Mouse (Mus musculus) limb, embryonic 10.5 days (tissue): Measurements from ENCODE around the gene Rae1. TPM values are rescaled to one million over a fixed set of nuclear protein-coding genes. Genes with fewer than 3 reads are reported as not detected.

Experiments used
- DNase-seq: peaks from one replicate; pipeline ENCODE4 v3.0.0-alpha.2; 2017; ENCODE audit warnings: low spot score
- H3K27ac ChIP-seq: fragments of 300-500 bp; sonication (generic); 2 replicates; pipeline ENCODE4 v1.5.1; 2016; ENCODE audit warnings: mild to moderate bottlenecking
- H3K27me3 ChIP-seq: fragments of 300-500 bp; sonication (generic); 2 replicates; pipeline ENCODE4 v1.6.1; 2016; ENCODE audit warnings: low read depth, mild to moderate bottlenecking; ENCODE audit not compliant: poor library complexity, severe bottlenecking
- H3K36me3 ChIP-seq: fragments of 300-500 bp; sonication (generic); 2 replicates; pipeline ENCODE4 v1.6.1; 2016; ENCODE audit warnings: mild to moderate bottlenecking, moderate library complexity
- H3K4me1 ChIP-seq: fragments of 300-500 bp; sonication (generic); 2 replicates; pipeline ENCODE4 v1.6.1; 2016
- H3K4me3 ChIP-seq: fragments of 300-500 bp; sonication (generic); 2 replicates; pipeline ENCODE4 v1.5.1; 2016; ENCODE audit warnings: mild to moderate bottlenecking, moderate library complexity
- H3K9me3 ChIP-seq: fragments of 300-500 bp; sonication (generic); replicated peaks from 2 replicates; pipeline ENCODE4 v1.6.1; 2016; ENCODE audit warnings: mild to moderate bottlenecking
- WGBS: fragments of 180-500 bp; shearing (Covaris S2); methylation state at CpG from one replicate; pipeline ENCODE4 v1.1.7; 2016; 5-methylcytosine and 5-hydroxymethylcytosine counted together
- polyA plus RNA-seq: library from polyadenylated mRNA; unstranded; fragments of >200 nt; fragmentation: Nextera tagmentation; extraction: Ambion mirVana; gene quantifications from 2 replicates; pipeline ENCODE4 v1.2.1, GENCODE M21; 2016

Gene Rae1
- polyA plus RNA-seq, 1 experiment from 2014 or later, result 179 TPM

DNA sequence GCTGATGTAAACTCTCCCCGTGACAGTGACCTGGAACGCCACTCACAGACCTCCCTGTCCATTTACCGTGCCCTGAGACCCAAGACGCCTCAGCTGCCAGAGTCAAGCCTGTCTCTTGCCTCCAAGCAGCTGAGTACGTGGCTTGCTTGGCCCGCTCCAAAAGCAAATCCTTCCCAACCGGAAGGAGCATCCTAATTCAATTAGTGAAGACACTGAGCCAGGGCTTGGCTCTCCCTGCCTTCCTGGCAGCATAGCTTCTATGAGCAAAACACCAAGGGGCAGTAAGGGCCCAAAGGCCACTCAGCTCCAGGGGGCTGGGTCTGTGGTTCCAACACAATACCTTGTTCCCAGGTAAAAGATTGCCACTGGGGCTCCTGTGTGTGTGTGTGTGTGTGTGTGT is 25.2 kb upstream of the Rae1 start:
- Histone ChIP-seq H3K27me3 (peaks cover 7% of the 10 kb centered on the region; the same call in 1 of the 2 replicates), H3K9me3 (no peaks in the 10 kb centered on the region), H3K4me3 (no peak overlapping the region), H3K4me1 (peaks cover 40% of the 10 kb centered on the region), H3K27ac (peak overlapping the region; percentile 43), H3K36me3 (no peaks in the 10 kb centered on the region)
- WGBS, result 46% methylated on average over 7 of the region's 7 CpGs
- DNase-seq, result no peak

GRCm38 (mm10) chr2:172975159-172975558 is 24.8 kb upstream of the Rae1 start:
- Histone ChIP-seq H3K27me3 (peaks cover 7% of the 10 kb centered on the region; the same call in 1 of the 2 replicates), H3K36me3 (no peaks in the 10 kb centered on the region), H3K4me3 (no peak overlapping the region), H3K4me1 (peaks cover 40% of the 10 kb centered on the region), H3K9me3 (no peaks in the 10 kb centered on the region), H3K27ac (peak overlapping the region; percentile 43; the same call in 1 of the 2 replicates)
- DNase-seq, result no peak
- WGBS, result 78% methylated on average over 6 of the region's 6 CpGs

- Histone ChIP-seq H3K27me3 (peaks cover 7% of the 10 kb centered on the region; the same call in 1 of the 2 replicates), H3K36me3 (no peaks in the 10 kb centered on the region), H3K9me3 (no peaks in the 10 kb centered on the region), H3K4me1 (peaks cover 40% of the 10 kb centered on the region), H3K27ac (peak overlapping the region; percentile 80), H3K4me3 (peak overlapping the region; percentile 36)
- DNase-seq, result no peak
- 28% methylated on average over 7 of the region's 7 CpGs for WGBS
These were observed 23.2 kb upstream of the Rae1 start for GRCm38 (mm10) chr2:172976661-172977238.

DNA sequence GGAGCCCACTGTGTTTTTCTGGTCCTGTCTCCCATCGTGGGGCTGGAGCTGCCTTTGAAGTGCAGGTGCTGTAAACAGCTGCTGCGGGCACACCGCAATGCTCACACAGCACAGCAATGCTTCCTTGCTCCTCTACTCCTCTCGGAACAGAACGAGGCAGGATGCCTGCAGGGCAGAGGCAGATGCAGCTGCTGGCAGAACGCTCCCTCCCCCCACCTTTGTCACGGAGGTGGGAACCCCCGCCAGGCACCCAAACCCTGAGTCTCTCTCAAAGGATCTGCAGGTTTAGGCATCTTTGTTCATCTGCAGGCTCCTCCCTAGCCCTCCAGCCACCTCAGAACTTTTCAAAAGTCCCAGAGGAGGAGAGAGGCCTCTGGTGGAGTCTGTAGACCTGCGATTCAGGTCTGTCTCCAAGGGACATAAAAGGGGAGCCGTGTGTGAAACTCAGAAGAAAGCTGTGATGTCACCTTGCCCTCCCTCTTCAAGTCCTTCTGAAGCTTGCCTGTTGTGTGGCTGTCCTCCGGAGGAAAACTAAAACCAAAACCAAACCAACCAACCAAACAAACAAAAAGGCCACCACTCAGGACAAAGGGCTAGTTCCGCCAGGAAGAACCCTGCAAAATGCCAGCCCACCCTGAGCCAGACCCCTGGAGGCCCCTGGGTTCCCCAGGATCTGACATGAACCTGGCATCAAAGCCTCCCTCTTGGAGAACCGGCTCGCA is 22.3 kb upstream of the Rae1 start, which contains the start of gene Spo11:
Gene Spo11 (plus strand): TSS at position 292 of the 722 bp plus-strand sequence.
- DNase-seq, result peak; percentile 66
- Histone ChIP-seq H3K9me3 (no peaks in the 10 kb centered on the region), H3K27ac (peak within 1 kb of the TSS; percentile 80), H3K36me3 (no peaks in the 10 kb centered on the region), H3K27me3 (peaks cover 7% of the 10 kb centered on the region; the same call in 1 of the 2 replicates), H3K4me1 (peaks cover 40% of the 10 kb centered on the region), H3K4me3 (peak within 1 kb of the TSS; percentile 36)
- WGBS, result 14% methylated on average over 14 of the region's 14 CpGs

DNA sequence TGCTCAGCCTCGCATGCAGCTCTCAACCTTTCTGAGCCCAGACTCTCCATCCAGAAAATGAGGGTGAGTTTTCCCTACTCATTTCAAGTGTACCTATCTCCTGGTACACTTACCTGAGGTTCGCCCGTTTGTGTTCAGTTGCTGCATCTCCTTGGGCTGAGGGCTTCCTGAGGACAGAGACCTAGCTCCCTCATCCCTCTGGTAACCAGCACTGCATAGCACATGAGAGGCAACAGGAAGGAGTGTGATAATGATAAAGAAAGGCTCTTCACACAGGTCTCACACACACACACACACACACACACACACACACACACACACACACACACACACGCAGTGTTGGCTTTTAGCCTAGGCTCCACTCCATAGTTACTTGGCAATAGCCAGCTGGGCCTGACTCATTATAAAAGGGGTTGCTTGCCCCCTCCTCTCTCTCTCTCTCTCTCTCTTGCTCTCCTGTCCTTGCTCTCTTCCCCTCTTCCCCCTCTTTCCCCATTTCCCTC is 21.7 kb upstream of the Rae1 start:
- Histone ChIP-seq H3K9me3 (no peaks in the 10 kb centered on the region), H3K4me3 (no peak overlapping the region), H3K36me3 (no peaks in the 10 kb centered on the region), H3K27me3 (peaks cover 7% of the 10 kb centered on the region; the same call in 1 of the 2 replicates), H3K27ac (0 out of 2 replicates have a peak overlapping the region, but pooled peaks have one; percentile 80), H3K4me1 (peaks cover 40% of the 10 kb centered on the region)
- DNase-seq, result no peak
- WGBS, result 59% methylated on average over 4 of the region's 4 CpGs

GRCm38 (mm10) chr2:172979666-172980345 is 20.1 kb upstream of the Rae1 start:
- DNase-seq, result no peak

DNA sequence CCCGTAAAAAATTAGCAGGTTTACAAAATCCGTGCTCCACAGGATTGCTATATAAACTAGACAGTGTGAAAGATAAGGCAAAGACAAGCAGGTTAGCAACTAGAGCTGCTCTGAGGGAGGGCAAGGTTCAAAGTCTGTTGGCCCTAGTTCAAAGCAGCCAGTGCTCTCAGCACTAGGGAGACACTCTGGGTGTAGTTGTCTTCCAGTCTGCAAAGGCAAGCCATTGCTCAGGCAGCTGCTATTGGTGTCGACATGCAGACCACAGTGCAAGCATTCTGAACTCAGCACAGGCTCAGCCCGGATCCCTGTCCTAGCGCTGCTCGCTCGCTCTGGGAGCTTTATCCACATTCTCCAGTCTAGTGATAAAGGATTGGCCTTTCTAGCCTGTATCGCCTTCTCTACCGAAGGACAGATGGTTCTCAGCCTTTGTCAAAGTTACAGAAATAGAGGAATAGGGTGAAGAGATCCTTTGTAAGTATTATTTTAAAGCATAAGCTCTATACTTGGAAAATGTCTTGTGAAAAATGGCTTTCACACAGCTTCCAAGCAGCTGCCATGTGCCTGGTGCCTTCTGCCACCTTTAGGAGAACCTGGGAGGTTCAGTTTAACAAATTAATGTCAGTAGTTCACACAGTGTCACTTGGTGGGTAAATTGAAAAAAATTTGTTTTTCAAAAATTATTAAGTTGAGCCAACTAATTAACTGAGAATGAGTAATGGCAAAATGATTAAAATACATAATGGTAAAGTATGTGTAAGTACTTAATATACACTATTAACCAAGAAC is 16.9 kb upstream of the Rae1 start:
- H3K27ac ChIP-seq, result no peak overlapping the region
- H3K36me3 ChIP-seq, result no peaks in the 10 kb centered on the region
- no peak for DNase-seq
- peaks cover 12% of the 10 kb centered on the region; the same call in 1 of the 2 replicates for H3K4me1 ChIP-seq
- peaks cover 21% of the 10 kb centered on the region; the same call in 1 of the 2 replicates for H3K27me3 ChIP-seq
- H3K9me3 ChIP-seq, result no peaks in the 10 kb centered on the region
- 78% methylated on average over 9 of the region's 9 CpGs for WGBS
- H3K4me3 ChIP-seq, result no peak overlapping the region

More at GRCm38 (mm10) chr2:172979666-172980345, 20.1 kb upstream of the Rae1 start:
- Histone ChIP-seq H3K4me1 (peaks cover 31% of the 10 kb centered on the region), H3K27ac (no peak overlapping the region), H3K27me3 (peaks cover 7% of the 10 kb centered on the region; the same call in 1 of the 2 replicates), H3K9me3 (no peaks in the 10 kb centered on the region), H3K36me3 (no peaks in the 10 kb centered on the region), H3K4me3 (no peak overlapping the region)
- WGBS, result 95% methylated on average over 43 of the region's 43 CpGs

DNA sequence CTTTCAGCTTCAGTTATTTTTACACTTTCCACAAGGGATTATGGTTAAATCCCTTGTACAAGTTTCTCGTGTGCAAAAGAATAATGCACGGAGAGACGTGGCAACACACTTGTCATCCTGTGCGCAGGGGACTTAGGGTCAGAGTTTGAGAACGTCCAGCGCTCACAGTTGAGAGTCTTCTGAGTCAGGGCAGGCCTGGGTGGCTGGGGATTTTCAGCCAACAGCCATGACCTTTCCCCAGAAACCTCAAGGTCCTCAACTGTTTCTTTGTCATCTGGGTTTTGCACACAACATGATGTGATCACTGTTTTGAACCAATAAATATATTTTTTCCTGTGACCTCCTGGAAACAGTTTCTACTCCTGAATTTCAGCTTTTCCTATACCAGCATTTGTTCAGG is 9.8 kb upstream of the Rae1 start:
- Histone ChIP-seq H3K9me3 (no peaks in the 10 kb centered on the region), H3K27ac (no peak overlapping the region), H3K27me3 (peaks cover 16% of the 10 kb centered on the region; the same call in 1 of the 2 replicates), H3K4me3 (no peak overlapping the region), H3K36me3 (no peaks in the 10 kb centered on the region), H3K4me1 (0 out of 2 replicates have a peak, but pooled peaks cover 3% of the 10 kb centered on the region)
- WGBS, result 84% methylated on average over 6 of the region's 6 CpGs
- DNase-seq, result no peak

- Histone ChIP-seq H3K27me3 (no peaks in the 10 kb centered on the region; the same call in 1 of the 2 replicates), H3K4me1 (peaks cover 15% of the 10 kb centered on the region), H3K9me3 (no peaks in the 10 kb centered on the region), H3K27ac (peak overlapping the region; percentile 28; the same call in 1 of the 2 replicates), H3K36me3 (0 out of 2 replicates have a peak, but pooled peaks cover 1% of the 10 kb centered on the region), H3K4me3 (no peak overlapping the region)
- 25% methylated on average over 4 of the region's 4 CpGs for WGBS
- DNase-seq, result peak; percentile 88
These were observed 3.7 kb upstream of the Rae1 start for GRCm38 (mm10) chr2:172996207-172996606.

DNA sequence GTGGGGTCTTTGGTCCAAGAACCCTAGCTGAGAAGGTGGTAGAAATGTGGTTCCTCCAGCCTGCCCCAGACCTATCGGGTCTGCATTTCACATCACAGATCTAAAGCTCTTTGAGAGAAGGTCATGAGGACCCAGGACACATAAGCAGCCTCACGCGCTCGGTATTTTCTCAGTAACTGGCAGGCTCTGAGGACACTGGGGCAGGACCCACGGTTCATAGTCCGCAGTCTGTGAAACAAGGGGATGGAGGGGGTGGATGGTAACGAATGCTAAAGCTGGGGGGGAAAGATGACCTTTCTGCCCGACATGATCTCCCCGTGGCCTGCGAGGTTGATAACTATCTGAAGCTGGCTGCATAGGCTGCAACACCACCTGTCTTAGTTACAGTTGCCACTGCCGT is 2.2 kb upstream of the Rae1 start:
- no peak overlapping the region for H3K27ac ChIP-seq
- H3K36me3 ChIP-seq, result peaks cover 17% of the 10 kb centered on the region
- no peak overlapping the region for H3K4me3 ChIP-seq
- no peaks in the 10 kb centered on the region for H3K9me3 ChIP-seq
- WGBS, result 62% methylated on average over 11 of the region's 11 CpGs
- no peaks in the 10 kb centered on the region; the same call in 1 of the 2 replicates for H3K27me3 ChIP-seq
- peaks cover 23% of the 10 kb centered on the region for H3K4me1 ChIP-seq
- DNase-seq, result no peak

- 70% methylated on average over 7 of the region's 7 CpGs for WGBS
- no peak for DNase-seq
- H3K4me1 ChIP-seq, result peaks cover 23% of the 10 kb centered on the region
- no peak overlapping the region for H3K27ac ChIP-seq
- no peaks in the 10 kb centered on the region for H3K9me3 ChIP-seq
- no peaks in the 10 kb centered on the region for H3K27me3 ChIP-seq
- H3K36me3 ChIP-seq, result peaks cover 24% of the 10 kb centered on the region
- H3K4me3 ChIP-seq, result no peak overlapping the region
These were observed 1.4 kb upstream of the Rae1 start for GRCm38 (mm10) chr2:172998478-172998877.

DNA sequence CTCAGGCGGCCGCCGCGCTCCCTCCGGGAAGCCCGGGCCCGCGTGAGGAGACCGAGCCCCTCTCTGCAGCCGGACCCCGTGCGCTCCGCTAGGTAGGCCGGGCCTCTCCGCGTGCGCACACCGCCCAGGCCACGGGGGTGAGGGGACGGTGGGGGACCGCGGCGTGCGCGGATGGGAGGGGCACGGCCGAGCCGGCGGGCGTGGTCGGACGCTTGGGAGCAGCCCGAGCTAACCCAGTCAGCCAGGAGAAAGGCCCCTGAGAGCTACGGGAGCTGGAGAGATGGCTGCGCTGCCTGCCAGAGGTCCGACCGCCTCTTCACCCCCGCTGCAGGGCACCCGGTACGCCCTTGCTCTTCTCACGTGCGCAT is 352 bp downstream of the Rae1 start:
- H3K27me3 ChIP-seq, result no peaks in the 10 kb centered on the region
- H3K27ac ChIP-seq, result peak overlapping the region; percentile 99
- peaks cover 23% of the 10 kb centered on the region for H3K4me1 ChIP-seq
- H3K9me3 ChIP-seq, result no peaks in the 10 kb centered on the region
- H3K4me3 ChIP-seq, result peak overlapping the region; percentile 99
- DNase-seq, result no peak
- H3K36me3 ChIP-seq, result peaks cover 42% of the 10 kb centered on the region
- under 1% methylated on average over 42 of the region's 42 CpGs for WGBS
